Mouse (Mus musculus) liver, adult 2 months (tissue): ENCODE measurements at regions not wholly inside any gene's neighbourhood (a gene's known extent, or its start where the extent isn't known, plus 50 kb on each side); places are given as distances from the start of the nearest gene placed in this dataset.

Experiments used
- CTCF ChIP-seq: fragments of 200-500 bp; IDR thresholded peaks from 2 replicates; pipeline ENCODE4 v1.5.1; 2011; ENCODE audit warnings: low read depth, low read length, control low read depth
- POLR2A ChIP-seq: fragments of 200-500 bp; IDR thresholded peaks from 2 replicates; pipeline ENCODE4 v1.6.1; 2011; ENCODE audit warnings: low read length, control low read depth; ENCODE audit not compliant: insufficient read depth; ENCODE audit errors: extremely low read depth

GRCm38 (mm10) chr12:106468173-106468860, 458.3 kb downstream of the Vrk1 start:
- TF ChIP-seq POLR2A = no peak
- no peak for TF ChIP-seq CTCF
